Mouse (Mus musculus) thymus, adult 2 months (tissue): ENCODE measurements around the gene Inpp4a. TPM values are rescaled to one million over a fixed set of nuclear protein-coding genes. Genes with fewer than 3 reads are reported as not detected.

Experiments used
- DNase-seq: peaks from one replicate; pipeline ENCODE4 v3.0.0; 2021
- H3K27ac ChIP-seq: fragments of 200-500 bp; 2 replicates; pipeline ENCODE4 v1.5.1; 2012; ENCODE audit warnings: low read length, control low read depth; ENCODE audit not compliant: control insufficient read depth, insufficient read depth
- H3K27me3 ChIP-seq: fragments of 200-500 bp; 2 replicates; pipeline ENCODE4 v1.6.1; 2012; ENCODE audit warnings: mild to moderate bottlenecking, low read length, moderate library complexity, mixed read lengths; ENCODE audit not compliant: control insufficient read depth, insufficient read depth
- H3K36me3 ChIP-seq: fragments of 200-500 bp; 2 replicates; pipeline ENCODE4 v1.6.1; 2012; ENCODE audit warnings: mild to moderate bottlenecking, low read length, moderate library complexity; ENCODE audit not compliant: control insufficient read depth, insufficient read depth
- H3K4me1 ChIP-seq: fragments of 200-500 bp; replicated peaks from 2 replicates; pipeline ENCODE4 v1.6.1; 2012; ENCODE audit warnings: low read length; ENCODE audit not compliant: control insufficient read depth, insufficient read depth
- H3K4me3 ChIP-seq: fragments of 200-500 bp; 2 replicates; pipeline ENCODE4 v1.5.1; 2012; ENCODE audit warnings: mild to moderate bottlenecking, low read length, control low read depth, moderate library complexity; ENCODE audit not compliant: control insufficient read depth, insufficient read depth
- CTCF ChIP-seq: fragments of 200-500 bp; IDR thresholded peaks from 2 replicates; pipeline ENCODE4 v1.5.1; 2012; ENCODE audit warnings: mild to moderate bottlenecking, control low read depth, low read length, moderate library complexity, borderline replicate concordance; ENCODE audit not compliant: control insufficient read depth, poor library complexity, insufficient read depth; ENCODE audit errors: extremely low read depth
- POLR2A ChIP-seq: fragments of 200-500 bp; IDR thresholded peaks from 2 replicates; pipeline ENCODE4 v1.6.1; 2012; ENCODE audit warnings: mild to moderate bottlenecking, low read length, control low read depth, moderate library complexity; ENCODE audit not compliant: control insufficient read depth, poor library complexity, insufficient read depth; ENCODE audit errors: extremely low read depth
- WGBS: fragments of 180-500 bp; shearing (Covaris S2); methylation state at CpG from one replicate; pipeline ENCODE4 v1.1.7; 2018; 5-methylcytosine and 5-hydroxymethylcytosine counted together
- polyA plus RNA-seq: library from polyadenylated mRNA; depleted of rRNA; stranded (reverse); fragments of >200 nt; gene quantifications from 2 replicates; pipeline ENCODE4 v1.2.3, GENCODE M21; 2012

Inpp4a gene
- polyA plus RNA-seq, 1 experiment, result 14.5 TPM

GRCm38 (mm10) chr1:37379536-37379935 is 79.9 kb downstream of the Inpp4a start:
- WGBS, result 92% methylated on average over 4 of the region's 4 CpGs
- Histone ChIP-seq H3K36me3 (no peaks in the 10 kb centered on the region), H3K4me3 (no peak overlapping the region), H3K27me3 (no peaks in the 10 kb centered on the region), H3K27ac (no peak overlapping the region), H3K4me1 (no peaks in the 10 kb centered on the region)
- TF ChIP-seq POLR2A (no peak), CTCF (no peak)
- no peak for DNase-seq

GRCm38 (mm10) chr1:37380913-37381312 is 81.2 kb downstream of the Inpp4a start:
- no peaks in the 10 kb centered on the region for H3K36me3 ChIP-seq
- WGBS, result 98% methylated on average over 5 of the region's 5 CpGs

GRCm38 (mm10) chr1:37384304-37384703 is 84.6 kb downstream of the Inpp4a start:
- no peak for DNase-seq
- no peak overlapping the region for H3K4me3 ChIP-seq
- no peak overlapping the region for H3K27ac ChIP-seq
- no peaks in the 10 kb centered on the region for H3K36me3 ChIP-seq
- H3K4me1 ChIP-seq, result no peaks in the 10 kb centered on the region
- TF ChIP-seq CTCF (no peak), POLR2A (no peak)
- H3K27me3 ChIP-seq, result no peaks in the 10 kb centered on the region
- 74% methylated on average over 3 of the region's 3 CpGs for WGBS

More at GRCm38 (mm10) chr1:37380913-37381312, 81.2 kb downstream of the Inpp4a start:
- TF ChIP-seq CTCF (no peak), POLR2A (no peak)
- no peaks in the 10 kb centered on the region for H3K4me1 ChIP-seq
- no peaks in the 10 kb centered on the region for H3K27me3 ChIP-seq
- no peak overlapping the region for H3K4me3 ChIP-seq
- no peak for DNase-seq
- H3K27ac ChIP-seq, result no peak overlapping the region

GRCm38 (mm10) chr1:37386448-37386971 is 86.8 kb downstream of the Inpp4a start:
- 90% methylated on average over 7 of the region's 7 CpGs for WGBS
- DNase-seq, result no peak
- TF ChIP-seq POLR2A (no peak), CTCF (no peak)

GRCm38 (mm10) chr1:37393174-37393573 is 93.5 kb downstream of the Inpp4a start:
- Histone ChIP-seq H3K27ac (no peak overlapping the region), H3K4me1 (no peaks in the 10 kb centered on the region), H3K27me3 (no peaks in the 10 kb centered on the region), H3K36me3 (no peaks in the 10 kb centered on the region), H3K4me3 (no peak overlapping the region)
- TF ChIP-seq POLR2A, result no peak
- no peak for TF ChIP-seq CTCF
- no peak for DNase-seq
- 82% methylated on average over 5 of the region's 5 CpGs for WGBS

More at GRCm38 (mm10) chr1:37386448-37386971, 86.8 kb downstream of the Inpp4a start:
- Histone ChIP-seq H3K27ac (no peak overlapping the region), H3K27me3 (no peaks in the 10 kb centered on the region), H3K4me3 (no peak overlapping the region), H3K4me1 (no peaks in the 10 kb centered on the region), H3K36me3 (no peaks in the 10 kb centered on the region)

- Histone ChIP-seq H3K4me1 (no peaks in the 10 kb centered on the region), H3K36me3 (no peaks in the 10 kb centered on the region), H3K27ac (no peak overlapping the region), H3K4me3 (no peak overlapping the region), H3K27me3 (no peaks in the 10 kb centered on the region)
- no peak for DNase-seq
- TF ChIP-seq CTCF, result no peak
- TF ChIP-seq POLR2A, result no peak
- WGBS, result 97% methylated on average over 1 of the region's 1 CpGs
These were observed 96.8 kb downstream of the Inpp4a start for GRCm38 (mm10) chr1:37396481-37396880.

GRCm38 (mm10) chr1:37398961-37399360 is 99.3 kb downstream of the Inpp4a start:
- no peak for DNase-seq
- no peaks in the 10 kb centered on the region for H3K27me3 ChIP-seq
- H3K36me3 ChIP-seq, result no peaks in the 10 kb centered on the region

More at GRCm38 (mm10) chr1:37398961-37399360, 99.3 kb downstream of the Inpp4a start:
- Histone ChIP-seq H3K27ac (no peak overlapping the region), H3K4me3 (no peak overlapping the region), H3K4me1 (no peaks in the 10 kb centered on the region)
- WGBS, result 80% methylated on average over 3 of the region's 3 CpGs
- no peak for TF ChIP-seq POLR2A
- TF ChIP-seq CTCF, result no peak
